Mouse (Mus musculus) c-Kit-negative CD71-positive TER-119-positive erythroid progenitor cells, embryonic 14.5 days (primary cell): Measurements from ENCODE around the gene Mtfr1l.

Experiments
- DNase-seq: peaks from one replicate; pipeline ENCODE4 v3.0.0-alpha.2; 2013; ENCODE audit warnings: low read depth, low spot score

The Mtfr1l gene

DNA sequence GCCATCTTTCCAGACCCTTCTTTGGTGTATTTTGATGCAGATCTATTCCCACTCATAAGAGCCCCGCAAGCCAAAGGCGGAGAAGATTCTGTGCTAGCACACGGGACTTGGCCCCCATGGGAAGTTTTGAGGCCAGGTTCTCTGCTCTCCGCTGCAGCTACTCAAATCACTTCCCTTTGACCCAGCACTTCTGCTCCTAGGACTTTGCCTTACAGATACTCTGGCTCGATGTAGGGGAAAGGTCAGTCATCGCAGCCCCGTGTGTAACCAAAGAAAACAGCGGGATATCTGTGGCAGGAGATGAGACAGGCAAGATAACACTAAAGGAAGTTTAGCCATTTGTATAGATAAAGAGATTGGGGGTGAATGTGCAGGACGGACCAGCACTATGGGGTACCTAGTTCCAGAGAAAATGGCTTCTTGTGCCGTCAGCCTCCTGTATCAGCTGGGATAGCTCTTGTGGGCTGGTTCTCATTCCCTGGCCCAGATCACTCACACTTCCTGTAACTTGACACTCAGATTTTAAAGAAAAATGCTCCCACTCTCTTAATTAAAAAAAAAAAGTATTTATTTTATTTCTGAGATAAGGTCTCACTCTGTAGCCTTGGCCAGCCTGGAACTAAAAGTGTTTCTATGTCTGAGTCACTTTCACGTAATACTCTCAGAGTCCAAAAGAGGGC is 45.1 kb downstream of the Mtfr1l start:
- DNase-seq = no peak

GRCm38 (mm10) chr4:134488211-134488610 is 47.0 kb downstream of the Mtfr1l start:
- no peak for DNase-seq

GRCm38 (mm10) chr4:134485151-134485900 is 49.9 kb downstream of the Mtfr1l start:
- DNase-seq = no peak

DNA sequence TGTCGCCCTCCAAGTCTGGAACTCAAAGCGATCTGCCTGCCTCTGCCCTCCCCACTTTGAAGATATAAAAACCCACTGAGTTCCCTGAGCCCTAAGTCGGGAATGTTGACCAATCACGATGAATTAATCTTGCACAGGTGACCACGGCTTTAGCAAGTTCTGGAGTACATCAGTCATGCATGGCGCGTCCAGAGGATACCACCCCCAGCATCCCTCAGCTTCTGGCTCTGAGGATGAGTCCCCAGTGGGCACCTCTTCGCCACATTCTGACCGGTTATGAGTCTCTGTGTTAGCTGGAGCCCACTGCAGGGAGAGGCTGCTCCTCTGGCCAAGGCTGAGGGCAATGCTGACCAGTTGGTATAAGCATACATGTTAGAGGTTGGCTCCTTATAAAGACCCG is 51.0 kb downstream of the Mtfr1l start:
- no peak for DNase-seq

DNA sequence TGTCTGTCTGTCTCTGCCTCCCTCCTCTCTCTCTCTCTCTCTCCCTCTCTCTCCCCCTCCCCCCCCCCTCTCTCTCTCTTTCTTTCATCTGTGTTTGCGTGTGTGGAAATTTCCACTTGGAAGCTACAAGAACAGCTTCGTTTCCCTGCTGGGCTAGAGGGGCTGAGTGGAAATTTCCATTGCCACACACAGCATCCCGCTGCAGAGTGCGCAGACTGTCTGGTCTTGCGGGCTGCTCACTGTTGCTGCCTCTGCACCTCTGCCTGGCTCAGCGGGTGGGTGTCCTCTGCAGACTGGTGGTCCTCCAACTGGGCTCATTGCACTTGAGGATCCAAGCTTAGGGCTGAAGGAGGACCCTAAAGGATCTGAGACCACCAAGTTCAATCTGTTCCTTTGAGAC is 51.5 kb downstream of the Mtfr1l start:
- no peak for DNase-seq

DNA sequence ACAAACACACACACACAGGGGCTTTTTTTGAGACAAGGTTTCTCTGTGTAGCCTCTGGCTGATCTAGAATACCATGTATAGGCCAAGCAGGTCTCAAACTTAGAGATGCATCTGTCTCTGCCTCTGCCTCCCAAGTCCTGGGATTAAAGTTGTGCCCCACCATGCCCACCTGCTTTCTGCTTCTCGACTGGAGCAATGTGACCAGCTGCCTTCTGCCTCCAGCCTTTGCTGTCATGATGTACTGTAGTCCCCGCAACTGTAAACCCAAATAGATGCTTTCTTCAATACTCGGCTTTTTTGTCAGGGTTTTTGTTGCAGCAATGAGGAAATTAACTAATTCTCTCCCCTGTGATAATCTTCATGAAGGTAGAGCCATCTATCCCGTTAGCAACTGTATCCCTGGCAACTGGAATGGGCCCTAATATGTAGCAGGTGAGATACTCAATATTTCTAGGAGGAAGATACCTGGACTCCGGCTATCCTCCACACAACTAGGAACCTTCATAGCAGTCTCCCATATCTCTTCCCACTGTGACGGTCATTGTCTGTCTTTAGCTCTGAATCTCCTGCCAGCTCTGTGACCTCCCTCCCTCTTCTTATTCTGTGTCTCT is 52.0 kb downstream of the Mtfr1l start:
- DNase-seq = no peak

- no peak for DNase-seq
Observed at GRCm38 (mm10) chr4:134482442-134482841, 52.7 kb downstream of the Mtfr1l start.

GRCm38 (mm10) chr4:134481270-134481669 is 53.9 kb downstream of the Mtfr1l start:
- no peak for DNase-seq

GRCm38 (mm10) chr4:134480864-134481263 is 54.3 kb downstream of the Mtfr1l start:
- DNase-seq = peak; percentile 56

- DNase-seq = no peak
Observed at GRCm38 (mm10) chr4:134479839-134480238, 55.3 kb downstream of the Mtfr1l start.

GRCm38 (mm10) chr4:134478031-134478430 is 57.2 kb downstream of the Mtfr1l start:
- DNase-seq = peak; percentile 69

- DNase-seq = no peak
Observed at GRCm38 (mm10) chr4:134476899-134477298, 58.3 kb downstream of the Mtfr1l start.
